Mouse (Mus musculus) layer of hippocampus, adult 18-20 months (tissue): ENCODE measurements around the gene Mall. TPM values are rescaled to one million over a fixed set of nuclear protein-coding genes. Genes with fewer than 3 reads are reported as not detected.

Source experiments
- DNase-seq, 2 experiments: peaks; one replicate each; pipeline ENCODE4 v3.0.0; 2022; ENCODE audit warnings: low spot score in 2 of 2
- total RNA-seq, 2 experiments: library from RNA; stranded (reverse); gene quantifications; 2 replicates each; pipeline ENCODE4 v1.2.3; 2021

Mall gene
- total RNA-seq, 2 experiments from 2014 or later, result 0.87 to 1.1 TPM

GRCm38 (mm10) chr2:127730301-127730997 lies 717 bp upstream of the Mall start:
- DNase-seq, result no peak

- no peak for DNase-seq
Measured at GRCm38 (mm10) chr2:127728661-127729450, 876 bp downstream of the Mall start.

- DNase-seq, result no peak
Measured at GRCm38 (mm10) chr2:127728146-127728545, 1.6 kb downstream of the Mall start.

GRCm38 (mm10) chr2:127723193-127723592 lies 6.5 kb downstream of the Mall start:
- DNase-seq, result no peak

- peak; percentile 28 to 46 for DNase-seq
Measured at GRCm38 (mm10) chr2:127722176-127722892, 7.4 kb downstream of the Mall start.

GRCm38 (mm10) chr2:127718839-127719468 lies 10.8 kb downstream of the Mall start:
- DNase-seq, result no peak

GRCm38 (mm10) chr2:127714726-127715125 lies 15.0 kb downstream of the Mall start:
- DNase-seq, result no peak

- DNase-seq, result no peak
Measured at GRCm38 (mm10) chr2:127708792-127709191, 20.9 kb downstream of the Mall start.

GRCm38 (mm10) chr2:127708060-127708459 lies 21.7 kb downstream of the Mall start:
- no peak for DNase-seq

GRCm38 (mm10) chr2:127705267-127705666 lies 24.5 kb downstream of the Mall start:
- DNase-seq, result no peak

- no peak for DNase-seq
Measured at GRCm38 (mm10) chr2:127689239-127689638, 40.5 kb downstream of the Mall start.

GRCm38 (mm10) chr2:127683687-127684331 lies 45.9 kb downstream of the Mall start:
- DNase-seq, result peak; percentile 48 to 84

- DNase-seq, result peak in 1 of 2 experiments; percentile 57
Measured at GRCm38 (mm10) chr2:127667843-127668506, 61.8 kb downstream of the Mall start.

- DNase-seq, result no peak
Measured at GRCm38 (mm10) chr2:127667015-127667414, 62.7 kb downstream of the Mall start.

- no peak for DNase-seq
Measured at GRCm38 (mm10) chr2:127662708-127663107, 67.0 kb downstream of the Mall start.

- peak in 1 of 2 experiments; percentile 58 for DNase-seq
Measured at GRCm38 (mm10) chr2:127656086-127656720, 73.5 kb downstream of the Mall start, which contains the start of gene Mal. Gene Mal (minus strand): TSS chr2:127656695.

GRCm38 (mm10) chr2:127655419-127655818 lies 74.3 kb downstream of the Mall start:
- no peak for DNase-seq

- DNase-seq, result no peak
Measured at GRCm38 (mm10) chr2:127654786-127655185, 74.9 kb downstream of the Mall start.
